Mouse (Mus musculus): ENCODE data around the gene Gm9857. TPM values are rescaled to one million over a fixed set of nuclear protein-coding genes. Genes with fewer than 3 reads are reported as not detected.

Gm9857 gene
- total RNA-seq, 2 experiments from 2014 or later = not detected

Other genes with a start within 250 kb of the Gm9857 start
- gene Gpsm2, start 218.1 kb downstream of the Gm9857 start, total RNA-seq (2021) = 10 to 100 TPM; 17.8 to 17.9 TPM
- gene Aknad1, start 200.8 kb downstream of the Gm9857 start, total RNA-seq (2021) = not detected
- 10 to 100 TPM; 24.3 to 26.4 TPM for gene Stxbp3, start 99.9 kb downstream of the Gm9857 start, total RNA-seq (2021)
- gene Fndc7, start 50.4 kb downstream of the Gm9857 start, total RNA-seq (2021) = under 1 TPM in 1 of 2 experiments, not detected in 1; 0.23 TPM
- 10 to 100 TPM; 36.4 to 50.8 TPM for gene Prpf38b, start 28.7 kb downstream of the Gm9857 start, total RNA-seq (2021)
- 1 to 10 TPM; 3.6 to 4.1 TPM for gene Henmt1, start 572 bp downstream of the Gm9857 start, total RNA-seq (2021)
- 10 to 100 TPM; 28.7 to 29.2 TPM for gene Fam102b, start 87.2 kb upstream of the Gm9857 start, total RNA-seq (2021)
- gene Slc25a54, start 140.0 kb upstream of the Gm9857 start, total RNA-seq (2021) = not detected
- gene Slc25a24, start 182.7 kb upstream of the Gm9857 start, total RNA-seq (2021) = 1 to 10 TPM; 2.6 to 3.4 TPM

Data from layer of hippocampus, postnatal 25 days (tissue).